In the genomic region with DNA sequence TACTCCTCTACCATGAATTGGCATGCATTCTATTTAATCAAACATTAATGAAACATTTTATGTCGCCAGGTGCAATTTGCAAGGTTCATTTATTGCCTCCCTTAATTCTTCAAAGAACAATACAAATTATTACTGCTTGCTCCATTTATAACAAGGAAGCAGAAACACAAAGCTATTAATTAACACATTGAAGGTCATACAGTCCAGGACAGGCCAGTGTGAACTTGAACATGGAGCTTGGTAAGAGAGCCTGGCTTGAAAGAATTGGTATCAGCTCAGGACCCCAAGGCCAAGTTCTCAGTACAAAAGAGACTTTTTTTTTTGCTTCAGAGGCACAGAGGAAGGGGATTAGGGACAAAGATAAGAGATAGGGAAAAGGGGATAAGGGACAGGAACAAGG, we compare ENCODE assay signal across 22 mouse cellular contexts.
"Had no signal": no experiment of that assay in that cellular context is flagged by ENCODE, and none has a peak within 500 bp of the region (broad histone marks: within the 10 kb centered on the region; RNA-seq: fewer than 3 reads in every experiment).

No protein-coding gene starts in this region.

- ATAC-seq: liver, embryonic 12.5 days; midbrain, embryonic 13.5 days; midbrain, embryonic 16.5 days had no signal

- DNase-seq: kidney, adult 8-10 months; kidney, postnatal 14 days; kidney, postnatal 4 days; liver; lung, adult 18-20 months; lung, postnatal 10 days; lung, postnatal 36 days; retina, postnatal 1 day; thymus, postnatal 25 days had no signal

- H3K4me1 ChIP-seq: limb, embryonic 10.5 days; limb, embryonic 13.5 days; liver, embryonic 12.5 days; liver, embryonic 15.5 days; lung, embryonic 15.5 days; midbrain, embryonic 10.5 days; midbrain, embryonic 13.5 days; neural tube, embryonic 13.5 days had no signal

- H3K27me3 ChIP-seq: liver, embryonic 15.5 days had no signal

- H3K9me3 ChIP-seq: kidney, embryonic 15.5 days; limb, embryonic 10.5 days; limb, embryonic 13.5 days; liver, embryonic 12.5 days; liver, embryonic 15.5 days; lung, embryonic 15.5 days; megakaryocyte, embryonic 14.5 days; midbrain, embryonic 10.5 days; midbrain, embryonic 13.5 days; neural tube, embryonic 13.5 days had no signal

- H3K27ac ChIP-seq: kidney, embryonic 15.5 days; limb, embryonic 10.5 days; limb, embryonic 13.5 days; liver, embryonic 12.5 days; liver, embryonic 15.5 days; lung, embryonic 15.5 days; midbrain, embryonic 10.5 days; midbrain, embryonic 13.5 days; neural tube, embryonic 13.5 days; stomach, postnatal 0 days had no signal

- H3K4me3 ChIP-seq: kidney, embryonic 15.5 days; limb, embryonic 10.5 days; limb, embryonic 13.5 days; liver, embryonic 12.5 days; liver, embryonic 15.5 days; lung, embryonic 15.5 days; megakaryocyte, embryonic 14.5 days; midbrain, embryonic 10.5 days; midbrain, embryonic 13.5 days; myocyte; neural tube, embryonic 13.5 days had no signal

- H3K36me3 ChIP-seq: kidney, embryonic 15.5 days; limb, embryonic 10.5 days; limb, embryonic 13.5 days; liver, embryonic 12.5 days; liver, embryonic 15.5 days; lung, embryonic 15.5 days; midbrain, embryonic 10.5 days; midbrain, embryonic 13.5 days; neural tube, embryonic 13.5 days had no signal

- H3K4me2 ChIP-seq: kidney, embryonic 15.5 days; limb, embryonic 13.5 days; liver, embryonic 12.5 days; liver, embryonic 15.5 days; lung, embryonic 15.5 days; midbrain, embryonic 13.5 days; neural tube, embryonic 13.5 days had no signal

- H3K9ac ChIP-seq: kidney, embryonic 15.5 days; limb, embryonic 13.5 days; liver, embryonic 12.5 days; liver, embryonic 15.5 days; lung, embryonic 15.5 days; midbrain, embryonic 13.5 days; neural tube, embryonic 13.5 days had no signal
